Mouse (Mus musculus) E14TG2a.4 (cell line): ENCODE results near the gene Farp2.

ENCODE experiments used
- CTCF ChIP-seq: conservative IDR thresholded peaks from 2 replicates; pipeline ENCODE4 v1.5.1; 2014; ENCODE audit warnings: low read length
- NANOG ChIP-seq: IDR thresholded peaks from 2 replicates; pipeline ENCODE4 v1.6.1; 2014; ENCODE audit warnings: borderline replicate concordance, low read length, mixed read lengths
- POU5F1 ChIP-seq: IDR thresholded peaks from 2 replicates; pipeline ENCODE4 v1.6.1; 2014; ENCODE audit warnings: low read length, borderline replicate concordance

DNA sequence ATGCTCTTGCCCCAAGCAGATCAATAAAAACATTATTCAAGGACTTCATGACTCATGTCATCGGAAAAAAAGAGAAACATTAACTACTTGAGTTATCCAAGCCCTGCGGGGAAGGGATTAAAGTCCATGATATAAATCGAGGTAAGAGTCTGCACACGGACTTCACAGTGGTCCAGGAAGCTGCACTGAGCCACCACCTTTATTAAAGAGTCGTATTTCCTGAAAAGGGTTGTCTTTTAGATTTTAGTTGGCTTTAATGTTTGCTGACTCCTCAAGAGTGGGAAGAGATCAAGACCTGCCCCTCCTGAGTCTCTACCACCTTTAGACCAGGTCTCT is 145.1 kb downstream of the Farp2 start:
- TF ChIP-seq CTCF = no peak
- TF ChIP-seq NANOG = no peak
- TF ChIP-seq POU5F1 = no peak
